Mouse (Mus musculus): ENCODE results near the gene Dcaf11.
A peak's percentile ranks its signal among the peaks of the same experiment; 100 is the strongest.

Gene Dcaf11

DNA sequence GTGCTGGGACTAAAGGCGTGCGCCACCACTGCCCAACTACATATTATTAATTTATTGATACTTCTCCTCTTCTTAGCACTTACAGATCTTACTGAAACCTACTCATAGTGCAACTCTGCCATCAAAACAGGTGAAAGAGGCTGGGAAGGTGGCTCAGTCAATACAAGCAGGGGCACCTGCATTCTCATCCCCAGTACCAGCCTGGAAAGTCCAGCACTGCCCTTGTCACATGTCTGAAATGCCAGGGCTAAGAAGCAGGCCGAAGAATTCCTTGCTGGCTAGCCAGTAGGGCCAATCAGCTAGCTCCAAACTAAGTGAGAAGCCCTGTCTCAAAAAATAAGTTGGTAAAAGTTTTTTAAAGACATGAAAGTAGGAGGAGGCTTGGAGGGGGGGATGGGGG, 2.2 kb upstream of the Dcaf11 start:
- no peak for DNase-seq

DNA sequence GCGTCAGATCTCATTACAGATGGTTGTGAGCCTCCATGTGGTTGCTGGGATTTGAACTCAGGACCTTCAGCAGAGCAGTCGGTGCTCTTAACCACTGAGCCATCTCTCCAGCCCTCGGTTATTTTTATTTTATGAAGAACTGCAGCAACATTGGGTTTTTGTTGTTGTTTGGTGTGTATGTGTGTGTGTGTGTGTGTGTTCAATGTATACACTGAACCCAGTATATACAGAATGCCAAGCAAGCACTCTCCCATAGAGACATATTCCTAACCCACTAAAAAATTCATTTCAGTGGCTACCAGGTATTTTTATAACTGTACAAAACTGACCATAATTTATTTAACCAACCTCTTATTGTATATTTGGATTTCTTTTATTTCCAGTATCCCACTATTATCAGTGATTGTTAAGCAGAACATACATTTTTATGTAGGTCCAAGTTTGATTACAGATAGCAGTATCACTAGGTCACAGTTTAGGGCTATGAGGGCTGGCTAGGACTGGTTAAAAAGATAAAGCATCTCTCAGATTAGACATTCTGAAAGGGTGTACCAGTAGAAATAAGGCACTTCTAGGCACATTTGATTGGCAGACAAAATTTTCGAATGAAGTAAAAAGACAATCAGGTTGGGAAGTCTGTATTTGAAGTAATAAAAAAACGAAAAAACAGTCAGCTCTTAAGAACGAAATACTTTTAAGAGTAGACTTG, 912 bp upstream of the Dcaf11 start:
- DNase-seq: no peak

DNA sequence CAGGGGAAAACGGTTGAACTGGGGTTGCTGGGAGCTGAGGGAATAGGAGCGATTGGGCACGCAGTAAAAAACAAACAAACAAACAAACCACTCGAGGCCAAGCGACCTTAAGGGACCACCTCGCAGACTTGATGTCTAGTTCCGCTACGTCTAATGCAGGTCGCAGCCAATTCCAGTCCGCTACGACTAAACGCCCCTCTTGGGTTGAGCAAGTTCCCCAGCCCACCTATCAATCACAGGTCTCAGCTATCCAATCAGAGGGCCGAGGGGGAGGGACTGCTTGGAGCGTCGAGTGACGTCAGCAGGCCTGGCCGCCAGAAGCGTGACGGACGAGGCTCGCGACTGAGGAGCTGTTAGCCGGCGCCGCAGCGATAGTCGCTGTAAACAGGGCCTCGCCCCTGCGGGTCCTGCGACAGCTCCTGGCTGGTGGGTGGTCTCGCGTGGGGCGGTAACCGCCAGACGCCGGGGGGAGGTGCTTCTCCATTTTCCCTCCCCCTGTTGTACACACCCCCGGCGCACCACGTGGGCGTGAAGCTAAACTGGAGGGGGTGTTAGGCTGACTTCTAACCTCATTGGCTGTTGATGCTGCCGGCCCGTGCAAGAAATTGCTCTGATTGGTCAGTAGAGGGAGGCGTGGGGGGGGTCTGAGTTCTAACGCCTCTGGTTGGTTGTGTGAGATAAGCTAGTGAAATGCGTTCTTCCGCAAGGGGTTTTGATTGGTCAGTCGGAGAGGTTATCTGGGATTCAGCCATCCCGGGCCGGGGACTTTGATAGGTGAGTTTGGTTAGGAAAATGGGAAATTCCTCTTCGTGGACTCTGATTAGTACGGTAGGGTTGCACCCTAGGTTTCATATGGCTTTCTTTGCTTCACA, 632 bp downstream of the Dcaf11 start, which contains the start of gene A730061H03Rik:
Gene A730061H03Rik (minus strand): TSS at position 205 of the 872 bp plus-strand sequence.
- DNase-seq: peak; percentile 97 to 98

GRCm38 (mm10) chr14:55561860-55562259, 2.1 kb downstream of the Dcaf11 start:
- DNase-seq: no peak

GRCm38 (mm10) chr14:55563249-55563648, 3.4 kb downstream of the Dcaf11 start:
- no peak for DNase-seq

- no peak for DNase-seq
These were observed 5.9 kb downstream of the Dcaf11 start for GRCm38 (mm10) chr14:55565748-55566147.

DNA sequence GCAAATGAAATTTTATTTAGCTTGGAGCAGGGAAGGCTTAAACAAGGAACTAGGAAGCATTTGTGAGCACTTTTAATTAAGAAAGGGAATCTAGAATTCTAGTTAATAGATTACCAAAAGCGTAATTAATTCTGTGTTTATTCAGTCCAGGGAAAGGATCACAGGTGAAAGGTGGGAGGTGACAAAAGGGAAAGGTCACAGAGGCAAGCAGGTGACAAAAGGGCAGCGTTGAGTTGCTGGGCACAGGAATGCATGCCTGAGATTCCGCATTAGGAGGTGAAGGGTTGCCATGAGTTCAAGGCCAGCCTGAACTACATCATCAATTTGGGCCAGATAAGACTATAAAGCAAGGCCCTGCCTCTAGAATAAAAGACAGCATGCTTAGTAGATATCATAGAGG, 7.7 kb downstream of the Dcaf11 start:
- no peak for DNase-seq

DNA sequence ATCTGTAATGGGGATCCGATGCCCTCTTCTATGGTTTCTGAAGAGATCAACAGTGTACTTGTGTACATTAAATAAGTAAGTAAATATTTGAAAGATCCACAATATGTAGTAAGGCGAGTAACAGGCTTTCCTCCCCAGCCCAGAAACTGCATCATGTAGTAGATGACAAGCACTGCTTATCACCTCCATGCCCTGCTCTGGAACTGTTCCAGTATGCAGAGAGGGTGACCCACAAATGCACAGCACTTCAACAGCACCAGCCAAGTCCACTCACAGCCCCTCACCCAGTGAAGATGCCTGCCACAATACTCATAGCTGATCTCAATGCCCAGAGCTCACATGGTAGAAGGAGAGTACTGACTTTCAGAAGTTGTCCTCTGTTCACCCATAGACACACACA, 10.8 kb downstream of the Dcaf11 start:
- no peak for DNase-seq

- DNase-seq: no peak
These were observed 12.0 kb downstream of the Dcaf11 start for GRCm38 (mm10) chr14:55571760-55572159.

DNA sequence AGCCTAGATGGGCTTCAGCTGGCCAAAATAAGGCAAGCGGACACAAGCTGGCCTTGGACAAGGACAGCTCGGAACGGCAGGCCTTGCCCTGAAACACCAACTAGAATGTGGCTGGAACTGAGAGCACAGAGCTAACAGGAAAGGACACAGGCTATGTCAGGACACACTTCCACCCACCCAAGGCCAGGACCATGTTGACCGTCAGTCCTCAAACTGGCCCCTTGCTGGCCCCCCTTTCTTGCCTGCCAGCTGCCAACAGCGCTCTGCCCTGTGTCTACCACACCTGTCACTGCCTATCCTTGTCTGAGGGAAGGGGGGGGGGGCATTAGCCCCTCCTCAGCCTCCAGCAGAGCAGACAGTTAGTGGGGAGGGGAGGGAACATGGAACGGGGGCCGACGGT, 15.5 kb downstream of the Dcaf11 start, which contains the start of gene Fitm1:
Gene Fitm1 (plus strand): TSS at position 316 of the 400 bp plus-strand sequence.
- no peak for DNase-seq

- DNase-seq: no peak
These were observed 15.9 kb downstream of the Dcaf11 start for GRCm38 (mm10) chr14:55575711-55576110.

DNA sequence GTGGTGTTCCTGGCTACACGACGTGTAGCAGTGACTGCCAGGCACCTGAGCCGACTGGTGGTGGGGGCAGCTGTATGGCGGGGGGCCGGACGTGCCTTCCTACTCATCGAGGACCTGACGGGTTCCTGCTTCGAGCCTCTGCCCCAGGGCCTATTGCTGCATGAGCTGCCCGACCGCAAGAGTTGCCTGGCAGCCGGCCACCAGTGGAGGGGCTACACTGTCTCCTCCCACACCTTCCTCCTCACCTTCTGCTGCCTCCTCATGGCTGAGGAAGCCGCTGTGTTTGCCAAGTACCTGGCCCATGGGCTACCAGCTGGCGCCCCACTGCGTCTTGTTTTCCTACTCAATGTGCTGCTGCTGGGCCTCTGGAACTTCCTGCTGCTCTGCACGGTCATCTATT, 16.6 kb downstream of the Dcaf11 start:
- DNase-seq: no peak

GRCm38 (mm10) chr14:55577871-55578667, 18.3 kb downstream of the Dcaf11 start, which contains the start of gene Psme1:
Gene Psme1 (plus strand): TSS chr14:55578123.
- DNase-seq: peak; percentile 85 to 90

GRCm38 (mm10) chr14:55578668-55579269, 19.0 kb downstream of the Dcaf11 start:
- no peak for DNase-seq

DNA sequence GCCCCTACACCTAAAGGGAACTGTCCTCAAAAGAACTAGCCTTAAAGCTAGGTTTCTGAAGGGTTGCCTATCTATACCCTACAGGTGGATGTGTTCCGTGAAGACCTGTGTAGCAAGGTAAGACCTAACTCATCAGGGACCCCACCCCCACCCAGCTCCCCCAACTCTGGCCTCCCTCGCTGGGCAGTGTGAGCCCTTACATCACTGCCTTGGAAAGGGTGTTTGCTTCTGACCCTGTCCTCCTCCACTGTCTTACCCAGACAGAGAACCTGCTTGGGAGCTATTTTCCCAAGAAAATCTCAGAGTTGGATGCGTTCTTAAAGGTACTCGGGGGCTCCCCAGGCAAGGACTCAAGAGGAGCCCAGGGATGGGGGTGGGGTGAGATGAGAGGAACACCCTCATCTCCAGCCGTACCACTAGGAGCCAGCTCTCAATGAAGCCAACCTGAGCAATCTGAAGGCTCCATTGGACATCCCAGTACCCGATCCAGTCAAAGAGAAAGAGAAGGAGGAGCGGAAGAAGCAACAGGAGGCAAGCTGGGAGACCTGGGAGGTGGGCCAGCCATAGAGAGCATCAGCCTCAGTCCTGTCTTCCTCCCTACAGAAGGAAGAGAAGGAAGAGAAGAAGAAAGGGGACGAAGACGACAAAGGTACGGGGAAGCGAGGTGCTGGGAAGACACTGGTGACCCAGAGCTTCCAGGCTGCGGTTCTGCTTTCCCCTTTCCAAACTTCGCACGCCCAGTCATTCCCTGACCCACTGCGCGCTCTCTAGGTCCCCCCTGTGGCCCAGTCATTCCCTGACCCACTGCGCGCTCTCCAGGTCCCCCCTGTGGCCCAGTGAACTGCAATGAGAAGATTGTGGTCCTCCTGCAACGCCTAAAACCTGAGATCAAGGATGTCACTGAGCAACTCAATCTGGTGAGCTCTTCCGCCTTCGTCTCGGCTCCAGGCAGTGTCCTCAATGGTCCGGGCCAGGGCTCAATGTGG, 20.0 kb downstream of the Dcaf11 start:
- DNase-seq: no peak

GRCm38 (mm10) chr14:55580731-55581130, 20.9 kb downstream of the Dcaf11 start:
- DNase-seq: no peak

DNA sequence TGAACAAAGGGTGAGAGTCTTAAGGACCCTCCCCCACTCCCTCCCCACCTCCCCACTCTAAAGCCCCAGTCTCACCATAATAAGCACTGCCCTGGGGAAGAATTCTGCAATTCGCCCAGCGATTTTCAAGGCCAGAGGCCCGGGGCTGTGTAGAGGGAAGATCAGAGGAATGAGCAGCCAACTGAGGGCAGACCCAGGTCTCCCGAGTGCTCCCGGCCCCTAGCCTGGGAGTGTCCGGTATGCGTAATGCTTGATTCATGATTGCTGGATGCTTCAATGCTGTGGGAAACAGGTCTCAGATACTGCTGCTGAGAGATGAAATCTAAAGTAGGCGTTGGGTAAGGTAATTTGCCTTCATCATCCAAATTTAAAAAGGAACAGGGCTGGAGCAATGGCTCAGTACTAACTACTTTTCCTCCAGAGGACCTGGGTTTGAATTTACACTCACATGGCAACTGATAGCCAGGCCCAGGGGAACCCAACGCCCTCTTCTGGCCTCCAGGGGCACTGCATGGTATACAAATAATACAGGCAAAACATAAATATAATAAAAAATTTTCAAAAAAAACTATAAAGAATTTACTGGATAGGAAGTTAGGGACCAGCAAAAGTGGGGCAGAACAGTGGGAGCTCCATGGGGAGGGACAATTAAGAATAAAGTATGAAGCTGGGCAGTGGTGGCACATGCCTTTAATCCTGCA, 22.3 kb downstream of the Dcaf11 start:
- no peak for DNase-seq

DNA sequence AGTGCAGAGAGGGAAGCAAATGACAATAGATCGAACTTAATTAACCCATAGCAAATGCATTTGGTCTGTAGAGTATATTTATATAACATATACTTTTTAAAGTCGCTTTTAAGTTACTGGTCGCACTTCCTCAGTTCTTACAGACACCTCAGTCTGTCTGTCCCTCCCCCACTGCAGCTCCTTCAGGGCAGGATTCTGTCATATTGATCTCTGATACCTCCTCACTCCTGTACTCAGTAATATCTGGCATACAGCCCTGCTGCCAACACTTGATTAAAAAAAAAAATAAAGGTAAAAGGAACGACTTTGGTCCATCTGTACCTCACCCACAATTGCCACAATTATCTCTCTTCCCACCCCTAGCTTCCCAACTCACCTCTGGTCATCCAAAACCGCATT, 24.5 kb downstream of the Dcaf11 start:
- DNase-seq: no peak

GRCm38 (mm10) chr14:55584702-55585565, 25.1 kb downstream of the Dcaf11 start, which contains the start of gene Emc9:
Gene Emc9 (minus strand): TSS chr14:55585302.
- peak; percentile 45 to 47 for DNase-seq

Data from thymus, postnatal 36 days (tissue).